Mouse (Mus musculus) stomach, postnatal 0 days (tissue): ENCODE measurements around the gene Orai2. TPM values are rescaled to one million over a fixed set of nuclear protein-coding genes. Genes with fewer than 3 reads are reported as not detected.

Experiments
- ATAC-seq: fragments of 200-750 bp; cut with Nextera tagmentation; 2 replicates; pipeline ENCODE4 v1.8.0; 2017; ENCODE audit not compliant: low FRiP score, low TSS enrichment
- DNase-seq: peaks from one replicate; pipeline ENCODE4 v3.0.0-alpha.2; 2016; ENCODE audit warnings: low spot score
- H3K27ac ChIP-seq: fragments of 300-500 bp; sonication (generic); replicated peaks from 2 replicates; pipeline ENCODE4 v1.5.1; 2014; ENCODE audit warnings: mild to moderate bottlenecking, control low read depth
- H3K27me3 ChIP-seq: fragments of 300-500 bp; sonication (generic); 2 replicates; pipeline ENCODE4 v1.6.1; 2014; ENCODE audit warnings: low read length; ENCODE audit not compliant: control insufficient read depth, insufficient read depth
- H3K36me3 ChIP-seq: fragments of 300-500 bp; sonication (generic); 2 replicates; pipeline ENCODE4 v1.6.1; 2014; ENCODE audit warnings: low read length, mixed read lengths; ENCODE audit not compliant: control insufficient read depth, insufficient read depth
- H3K4me1 ChIP-seq: fragments of 300-500 bp; sonication (generic); replicated peaks from 2 replicates; pipeline ENCODE4 v1.6.1; 2014; ENCODE audit warnings: antibody characterized with exemption; ENCODE audit not compliant: control insufficient read depth, insufficient read depth
- H3K4me2 ChIP-seq: fragments of 300-500 bp; sonication (generic); replicated peaks from 2 replicates; pipeline ENCODE4 v1.6.1; 2014; ENCODE audit warnings: low read depth, mild to moderate bottlenecking, control low read depth, moderate library complexity
- H3K4me3 ChIP-seq: fragments of 300-500 bp; sonication (generic); 2 replicates; pipeline ENCODE4 v1.5.1; 2014; ENCODE audit warnings: low read depth, low read length, control low read depth
- H3K9ac ChIP-seq: fragments of 300-500 bp; sonication (generic); 2 replicates; pipeline ENCODE4 v1.6.1; 2014; ENCODE audit warnings: mild to moderate bottlenecking, low read length, control low read depth, mixed read lengths
- H3K9me3 ChIP-seq: fragments of 300-500 bp; sonication (generic); 2 replicates; pipeline ENCODE4 v1.6.1; 2016; ENCODE audit warnings: low read length; ENCODE audit not compliant: control insufficient read depth
- CTCF ChIP-seq: IDR thresholded peaks from 2 replicates; pipeline ENCODE4 v1.5.1; 2016; ENCODE audit warnings: antibody characterized with exemption, low read depth, mild to moderate bottlenecking, moderate library complexity
- EP300 ChIP-seq: optimal IDR thresholded peaks from 2 replicates; pipeline ENCODE3; 2016; ENCODE audit warnings: antibody characterized with exemption
- WGBS: fragments of 180-500 bp; shearing (Covaris S2); extraction: QIAGEN DNeasy Blood & Tissue Kit; methylation state at CpG from one replicate; pipeline ENCODE4 v1.1.7; 2014; 5-methylcytosine and 5-hydroxymethylcytosine counted together
- polyA plus RNA-seq: library from polyadenylated mRNA; unstranded; fragments of >200 nt; fragmentation: Nextera tagmentation; extraction: Ambion mirVana; gene quantifications from 2 replicates; pipeline ENCODE4 v1.2.1, GENCODE M21; 2015

The Orai2 gene
- polyA plus RNA-seq, 1 experiment from 2014 or later = 7.2 TPM

DNA sequence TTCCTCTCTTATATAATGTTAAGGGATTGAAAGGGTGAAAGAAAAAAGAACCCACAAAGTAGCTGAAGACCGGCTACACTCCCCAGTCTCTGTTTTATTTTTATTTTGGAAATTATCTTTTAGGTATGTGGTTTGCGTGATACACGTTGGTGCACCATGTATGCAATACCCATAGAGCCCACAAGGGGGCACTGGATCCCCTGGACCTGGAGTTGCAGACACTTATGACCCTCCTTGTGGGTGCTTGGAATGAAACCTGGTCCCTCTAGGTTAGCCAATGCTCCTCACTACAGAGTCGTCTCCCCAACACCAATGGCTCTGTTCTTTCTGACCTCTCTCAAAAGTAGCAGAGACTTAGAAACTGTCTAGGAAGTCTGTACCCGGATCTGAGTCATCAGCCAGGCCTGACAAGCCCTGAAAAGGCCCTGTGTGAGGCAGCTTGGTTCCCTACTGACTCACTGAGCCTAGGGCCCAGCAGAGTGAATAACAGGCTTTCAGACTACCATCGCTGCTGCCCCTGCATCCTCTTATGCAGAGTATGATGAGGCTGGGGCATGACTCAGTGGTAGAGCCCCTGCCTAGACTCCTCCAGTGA, 27.3 kb downstream of the Orai2 start:
- Histone ChIP-seq H3K9me3 (no peaks in the 10 kb centered on the region), H3K4me1 (no peaks in the 10 kb centered on the region), H3K4me3 (no peak overlapping the region), H3K27me3 (no peaks in the 10 kb centered on the region), H3K27ac (no peak overlapping the region), H3K9ac (no peak overlapping the region), H3K4me2 (no peak overlapping the region), H3K36me3 (peaks cover 13% of the 10 kb centered on the region)
- WGBS = 86% methylated on average over 6 of the region's 6 CpGs
- DNase-seq (no peak), ATAC-seq (no peak)
- peak; percentile 47 for TF ChIP-seq CTCF
- no peak for TF ChIP-seq EP300

DNA sequence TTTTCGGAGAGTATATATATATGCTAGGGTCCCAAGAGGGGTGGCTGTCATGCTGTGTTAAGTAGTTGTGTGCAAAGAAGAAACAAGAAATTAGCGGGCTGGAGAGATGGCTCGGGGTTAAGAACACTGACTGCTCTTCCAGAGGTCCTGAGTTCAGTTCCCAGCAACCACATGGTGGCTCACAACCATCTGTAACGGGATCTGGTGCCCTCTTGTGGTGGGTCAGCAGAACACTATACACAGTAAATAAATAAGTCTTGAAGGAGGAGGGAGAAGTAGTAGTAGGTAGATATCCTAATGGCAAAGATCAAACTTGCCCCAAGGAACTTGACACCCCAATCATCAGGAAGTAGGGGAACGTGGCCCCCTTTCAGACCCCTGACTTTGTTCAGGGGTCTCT, 27.8 kb downstream of the Orai2 start:
- Histone ChIP-seq H3K4me1 (no peaks in the 10 kb centered on the region), H3K9me3 (no peaks in the 10 kb centered on the region), H3K27me3 (no peaks in the 10 kb centered on the region), H3K27ac (no peak overlapping the region), H3K4me3 (no peak overlapping the region), H3K9ac (no peak overlapping the region), H3K4me2 (no peak overlapping the region), H3K36me3 (peaks cover 13% of the 10 kb centered on the region)
- ATAC-seq = no peak
- WGBS = 85% methylated on average over 5 of the region's 5 CpGs
- TF ChIP-seq EP300 (no peak), CTCF (peak; percentile 42)
- DNase-seq = no peak

DNA sequence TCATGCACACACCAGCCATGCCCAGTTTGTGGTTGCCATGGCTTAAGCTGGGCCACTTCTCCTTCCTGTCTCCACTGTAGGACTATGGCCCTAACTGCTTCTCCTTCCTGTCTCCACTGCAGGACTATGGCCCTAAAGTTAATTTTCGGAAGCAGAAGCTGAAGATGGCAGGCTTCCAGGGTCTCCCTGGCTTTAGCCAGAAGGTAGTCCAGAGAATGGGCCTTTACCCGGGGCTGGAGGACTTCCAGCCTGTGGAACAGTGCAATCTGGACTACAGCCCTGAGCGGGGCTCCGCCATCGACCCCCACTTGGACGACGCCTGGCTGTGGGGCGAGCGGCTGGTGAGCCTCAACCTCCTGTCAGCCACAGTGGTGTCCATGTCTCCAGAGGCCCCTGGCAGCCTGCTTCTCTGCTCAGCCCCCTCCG, 30.4 kb downstream of the Orai2 start:
- 81% methylated on average over 10 of the region's 10 CpGs for WGBS
- H3K27me3 ChIP-seq = no peaks in the 10 kb centered on the region
- H3K4me1 ChIP-seq = 0 out of 2 replicates have a peak, but pooled peaks cover 3% of the 10 kb centered on the region
- ATAC-seq (no peak), DNase-seq (no peak)
- H3K4me3 ChIP-seq = no peak overlapping the region
- no peak overlapping the region for H3K4me2 ChIP-seq
- peaks cover 13% of the 10 kb centered on the region for H3K36me3 ChIP-seq
- no peak overlapping the region for H3K27ac ChIP-seq
- TF ChIP-seq EP300 (no peak), CTCF (no peak)
- H3K9ac ChIP-seq = no peak overlapping the region
- no peaks in the 10 kb centered on the region for H3K9me3 ChIP-seq

DNA sequence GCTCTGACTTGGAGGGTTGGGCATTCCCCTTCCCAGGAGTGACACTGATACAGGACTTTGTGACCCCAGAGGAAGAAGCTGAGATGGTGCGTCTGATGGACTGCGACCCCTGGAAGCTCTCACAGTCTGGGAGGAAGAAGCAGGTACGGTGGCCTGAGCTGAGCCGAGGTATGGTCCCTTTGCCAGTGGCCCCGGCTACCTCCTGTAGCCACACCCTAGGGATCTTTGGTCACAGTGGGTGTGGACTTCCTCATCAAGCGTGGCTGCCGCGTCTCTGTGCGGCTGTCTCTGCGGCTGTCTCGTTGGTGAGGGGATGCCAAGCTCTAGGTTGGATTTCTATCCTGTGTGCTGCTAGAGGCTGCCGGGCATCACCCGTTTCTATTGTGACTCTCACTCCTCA, 31.1 kb downstream of the Orai2 start:
- Histone ChIP-seq H3K27me3 (no peaks in the 10 kb centered on the region), H3K27ac (no peak overlapping the region), H3K4me2 (no peak overlapping the region), H3K4me3 (no peak overlapping the region), H3K9ac (no peak overlapping the region), H3K9me3 (no peaks in the 10 kb centered on the region), H3K36me3 (peaks cover 13% of the 10 kb centered on the region), H3K4me1 (0 out of 2 replicates have a peak, but pooled peaks cover 3% of the 10 kb centered on the region)
- WGBS = 88% methylated on average over 13 of the region's 13 CpGs
- ATAC-seq = no peak
- DNase-seq = no peak
- TF ChIP-seq EP300 (no peak), CTCF (no peak)

DNA sequence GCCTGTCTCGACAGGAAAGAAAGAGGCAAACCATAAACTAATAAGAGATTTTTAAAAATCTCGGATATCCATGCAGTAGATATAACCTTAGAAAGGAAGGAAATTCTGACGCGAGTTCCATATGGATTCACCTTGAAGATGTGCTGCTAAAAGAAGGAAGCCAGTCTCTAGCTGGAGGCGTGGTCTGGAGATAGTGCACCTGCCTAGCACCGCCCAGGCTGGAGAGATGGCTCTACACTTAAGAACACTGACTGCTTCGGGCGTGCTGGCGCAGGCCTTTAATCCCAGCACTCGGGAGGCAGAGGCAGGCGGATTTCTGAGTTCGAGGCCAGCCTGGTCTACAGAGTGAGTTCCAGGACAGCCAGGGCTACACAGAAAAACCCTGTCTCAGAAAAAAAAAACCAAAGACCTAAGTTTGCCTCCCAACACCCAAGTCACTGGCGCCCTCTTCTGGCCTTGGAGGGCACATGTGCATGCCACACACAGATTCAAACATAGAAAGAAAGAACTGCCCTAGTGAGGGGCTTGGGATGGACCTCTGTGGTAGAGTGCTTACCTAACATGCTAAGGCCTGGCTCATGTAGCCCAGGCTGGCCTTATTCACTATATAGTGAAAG, 32.7 kb downstream of the Orai2 start:
- peak; percentile 66 for DNase-seq
- Histone ChIP-seq H3K27ac (no peak overlapping the region), H3K36me3 (peaks cover 13% of the 10 kb centered on the region), H3K4me3 (no peak overlapping the region), H3K9ac (no peak overlapping the region), H3K4me1 (0 out of 2 replicates have a peak, but pooled peaks cover 3% of the 10 kb centered on the region), H3K27me3 (no peaks in the 10 kb centered on the region), H3K9me3 (no peaks in the 10 kb centered on the region), H3K4me2 (no peak overlapping the region)
- 79% methylated on average over 13 of the region's 13 CpGs for WGBS
- ATAC-seq = no peak
- no peak for TF ChIP-seq EP300
- TF ChIP-seq CTCF = peak; percentile 75
